Mouse (Mus musculus): ENCODE measurements around the gene Dcst1. TPM values are rescaled to one million over a fixed set of nuclear protein-coding genes. Genes with fewer than 3 reads are reported as not detected.

The Dcst1 gene
- total RNA-seq, 2 experiments from 2014 or later, result not detected

- DNase-seq, result peak; percentile 78
Observed at GRCm38 (mm10) chr3:89388134-89388881, 23.3 kb upstream of the Dcst1 start.

- DNase-seq, result peak; percentile 37
Observed at GRCm38 (mm10) chr3:89387632-89388031, 22.6 kb upstream of the Dcst1 start.

- DNase-seq, result peak; percentile 61
Observed at GRCm38 (mm10) chr3:89386438-89387420, 21.7 kb upstream of the Dcst1 start.

- no peak for DNase-seq
Observed at GRCm38 (mm10) chr3:89385451-89385850, 20.4 kb upstream of the Dcst1 start.

GRCm38 (mm10) chr3:89384331-89385076 is 19.5 kb upstream of the Dcst1 start:
- DNase-seq, result no peak

GRCm38 (mm10) chr3:89383651-89384255 is 18.7 kb upstream of the Dcst1 start:
- no peak for DNase-seq

GRCm38 (mm10) chr3:89382950-89383349 is 17.9 kb upstream of the Dcst1 start:
- DNase-seq, result no peak

- no peak for DNase-seq
Observed at GRCm38 (mm10) chr3:89382033-89382882, 17.2 kb upstream of the Dcst1 start.

- DNase-seq, result no peak
Observed at GRCm38 (mm10) chr3:89381233-89381632, 16.2 kb upstream of the Dcst1 start.

- DNase-seq, result no peak
Observed at GRCm38 (mm10) chr3:89380711-89381110, 15.7 kb upstream of the Dcst1 start.

GRCm38 (mm10) chr3:89380291-89380690 is 15.2 kb upstream of the Dcst1 start:
- DNase-seq, result no peak

GRCm38 (mm10) chr3:89379388-89380131 is 14.5 kb upstream of the Dcst1 start:
- DNase-seq, result no peak

- peak; percentile 87 for DNase-seq
Observed at GRCm38 (mm10) chr3:89378394-89379067, 13.5 kb upstream of the Dcst1 start.

GRCm38 (mm10) chr3:89377831-89378230 is 12.8 kb upstream of the Dcst1 start:
- DNase-seq, result no peak

- DNase-seq, result no peak
Observed at GRCm38 (mm10) chr3:89373581-89374231, 8.7 kb upstream of the Dcst1 start.

- DNase-seq, result no peak
Observed at GRCm38 (mm10) chr3:89367338-89367737, 2.3 kb upstream of the Dcst1 start.

- no peak for DNase-seq
Observed at GRCm38 (mm10) chr3:89365486-89366414, 697 bp upstream of the Dcst1 start.

GRCm38 (mm10) chr3:89364631-89365030 is 422 bp downstream of the Dcst1 start:
- no peak for DNase-seq

Data from gastrocnemius, postnatal 25 days (tissue).